Mouse (Mus musculus) MEL-GATA-1-ER (cell line): Measurements from ENCODE around the gene Lrrc7.

Experiments used
- DNase-seq: peaks from one replicate; pipeline ENCODE4 v3.0.0-alpha.2; 2012; ENCODE audit warnings: low read depth; ENCODE audit errors: extremely low read depth

Lrrc7 gene

GRCm38 (mm10) chr3:158365801-158366200 lies 196.2 kb downstream of the Lrrc7 start:
- DNase-seq, result no peak

- no peak for DNase-seq
Observed at GRCm38 (mm10) chr3:158362091-158362490, 199.9 kb downstream of the Lrrc7 start.

GRCm38 (mm10) chr3:158356706-158357105 lies 205.3 kb downstream of the Lrrc7 start:
- no peak for DNase-seq

- no peak for DNase-seq
Observed at GRCm38 (mm10) chr3:158356194-158356593, 205.8 kb downstream of the Lrrc7 start.

- no peak for DNase-seq
Observed at GRCm38 (mm10) chr3:158340808-158341207, 221.2 kb downstream of the Lrrc7 start.

- DNase-seq, result no peak
Observed at GRCm38 (mm10) chr3:158330085-158330484, 231.9 kb downstream of the Lrrc7 start.

GRCm38 (mm10) chr3:158310391-158310790 lies 251.6 kb downstream of the Lrrc7 start:
- DNase-seq, result no peak

- no peak for DNase-seq
Observed at GRCm38 (mm10) chr3:158307415-158307814, 254.6 kb downstream of the Lrrc7 start.

- DNase-seq, result no peak
Observed at GRCm38 (mm10) chr3:158298732-158299131, 263.3 kb downstream of the Lrrc7 start.

- DNase-seq, result no peak
Observed at GRCm38 (mm10) chr3:158295041-158295440, 267.0 kb downstream of the Lrrc7 start.

GRCm38 (mm10) chr3:158284431-158284830 lies 277.6 kb downstream of the Lrrc7 start:
- no peak for DNase-seq

GRCm38 (mm10) chr3:158278631-158279030 lies 283.4 kb downstream of the Lrrc7 start:
- no peak for DNase-seq

GRCm38 (mm10) chr3:158272700-158273099 lies 289.3 kb downstream of the Lrrc7 start:
- no peak for DNase-seq

GRCm38 (mm10) chr3:158270887-158271286 lies 291.1 kb downstream of the Lrrc7 start:
- DNase-seq, result no peak

GRCm38 (mm10) chr3:158252576-158252975 lies 309.4 kb downstream of the Lrrc7 start:
- no peak for DNase-seq

- no peak for DNase-seq
Observed at GRCm38 (mm10) chr3:158247672-158248071, 314.3 kb downstream of the Lrrc7 start.

- DNase-seq, result no peak
Observed at GRCm38 (mm10) chr3:158210657-158211056, 351.4 kb downstream of the Lrrc7 start.

GRCm38 (mm10) chr3:158210026-158210425 lies 352.0 kb downstream of the Lrrc7 start:
- peak; percentile 21 for DNase-seq

- no peak for DNase-seq
Observed at GRCm38 (mm10) chr3:158207840-158208239, 354.2 kb downstream of the Lrrc7 start.

GRCm38 (mm10) chr3:158202776-158203175 lies 359.2 kb downstream of the Lrrc7 start:
- DNase-seq, result no peak

GRCm38 (mm10) chr3:158195426-158195825 lies 366.6 kb downstream of the Lrrc7 start:
- no peak for DNase-seq

GRCm38 (mm10) chr3:158193229-158193628 lies 368.8 kb downstream of the Lrrc7 start:
- DNase-seq, result no peak

GRCm38 (mm10) chr3:158174880-158175735 lies 386.9 kb downstream of the Lrrc7 start:
- DNase-seq, result no peak
